Mouse (Mus musculus) heart, embryonic 13.5 days (tissue): ENCODE data around the gene Vmn2r18. TPM values are rescaled to one million over a fixed set of nuclear protein-coding genes. Genes with fewer than 3 reads are reported as not detected.
A peak's percentile ranks its signal among the peaks of the same experiment; 100 is the strongest.

Experiments used
- ATAC-seq: fragments of 200-750 bp; cut with Nextera tagmentation; 2 replicates; pipeline ENCODE4 v1.8.0; 2017; ENCODE audit warnings: moderate TSS enrichment; ENCODE audit not compliant: insufficient number of reproducible peaks, low FRiP score, low TSS enrichment; ENCODE audit errors: extremely low read depth
- H3K27ac ChIP-seq: fragments of 300-500 bp; sonication (generic); replicated peaks from 2 replicates; pipeline ENCODE4 v1.5.1; 2015; ENCODE audit warnings: moderate library complexity, mild to moderate bottlenecking, inconsistent platforms
- H3K27me3 ChIP-seq: fragments of 300-500 bp; sonication (generic); replicated peaks from 2 replicates; pipeline ENCODE4 v1.6.1; 2015; ENCODE audit warnings: mild to moderate bottlenecking, inconsistent platforms
- H3K36me3 ChIP-seq: fragments of 300-500 bp; sonication (generic); 2 replicates; pipeline ENCODE4 v1.6.1; 2015; ENCODE audit warnings: mild to moderate bottlenecking, inconsistent platforms
- H3K4me1 ChIP-seq: fragments of 300-500 bp; sonication (generic); 2 replicates; pipeline ENCODE4 v1.6.1; 2015; ENCODE audit warnings: inconsistent platforms
- H3K4me2 ChIP-seq: fragments of 300-500 bp; sonication (generic); 2 replicates; pipeline ENCODE4 v1.6.1; 2015; ENCODE audit warnings: inconsistent platforms, mild to moderate bottlenecking, moderate library complexity
- H3K4me3 ChIP-seq: fragments of 300-500 bp; sonication (generic); 2 replicates; pipeline ENCODE4 v1.5.1; 2015; ENCODE audit warnings: moderate library complexity, mild to moderate bottlenecking, inconsistent platforms
- H3K9ac ChIP-seq: fragments of 300-500 bp; sonication (generic); 2 replicates; pipeline ENCODE4 v1.6.1; 2015; ENCODE audit warnings: inconsistent platforms, mild to moderate bottlenecking, moderate library complexity
- H3K9me3 ChIP-seq: fragments of 300-500 bp; sonication (generic); 2 replicates; pipeline ENCODE4 v1.6.1; 2016; ENCODE audit warnings: inconsistent platforms
- WGBS: fragments of 180-500 bp; shearing (Covaris S2); methylation state at CpG from one replicate; pipeline ENCODE4 v1.1.7; 2015; ENCODE audit warnings: mixed read lengths; 5-methylcytosine and 5-hydroxymethylcytosine counted together
- polyA plus RNA-seq: library from polyadenylated mRNA; unstranded; fragments of >200 nt; fragmentation: Nextera tagmentation; extraction: Ambion mirVana; gene quantifications from 2 replicates; pipeline ENCODE4 v1.2.1, GENCODE M21; 2015

The Vmn2r18 gene
- not detected in 2 replicates for polyA plus RNA-seq

DNA sequence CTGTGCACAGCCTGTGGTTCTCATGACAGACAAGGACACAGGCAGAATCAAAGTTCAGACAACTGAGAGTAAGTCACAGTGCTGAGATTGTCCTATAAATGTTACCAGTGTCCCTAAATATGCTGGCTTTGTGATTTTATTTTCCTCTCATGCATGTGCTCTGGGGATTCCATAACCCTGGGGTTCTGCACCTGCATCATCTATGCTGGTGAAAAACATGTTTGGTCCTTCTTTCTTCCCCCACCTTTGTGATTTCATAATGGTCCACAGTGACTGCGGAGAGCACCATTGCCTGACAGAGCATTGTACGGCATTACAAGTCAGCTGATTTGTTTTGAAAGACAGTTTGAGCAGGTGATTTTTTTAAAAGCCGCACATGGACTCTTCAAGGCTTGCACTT is at the start of gene Vmn2r18:
Gene Vmn2r18, minus strand, starts transcription at position 101 of the 400 bp plus-strand sequence.
- WGBS = 79% methylated on average over 3 of the region's 3 CpGs
- no peak within 1 kb of the TSS for H3K4me2 ChIP-seq
- H3K9ac ChIP-seq = no peak within 1 kb of the TSS
- no peak within 1 kb of the TSS for H3K27ac ChIP-seq
- no peak within 1 kb of the TSS for H3K4me3 ChIP-seq
- H3K4me1 ChIP-seq = no peaks in the 10 kb centered on the region
- no peaks in the 10 kb centered on the region for H3K27me3 ChIP-seq
- no peak for ATAC-seq
- H3K9me3 ChIP-seq = no peaks in the 10 kb centered on the region
- H3K36me3 ChIP-seq = no peaks in the 10 kb centered on the region

DNA sequence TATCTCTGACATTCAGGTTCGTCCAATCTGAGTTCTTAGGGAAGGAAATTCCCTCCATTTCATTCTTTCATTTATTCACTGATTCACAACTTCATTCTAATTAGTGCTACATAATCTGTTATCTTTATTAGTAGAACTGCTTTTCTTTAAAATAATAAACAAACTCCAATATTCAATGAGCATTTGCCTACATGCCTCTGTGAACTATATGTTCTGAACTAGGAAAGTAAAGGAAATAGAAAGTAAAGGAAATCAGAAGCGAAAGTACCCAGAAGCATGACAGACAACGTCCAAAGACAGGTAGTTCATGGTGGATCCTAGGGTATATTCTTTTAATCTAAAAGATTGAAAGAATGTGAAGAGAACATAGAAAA is 45.6 kb upstream of the Vmn2r18 start:
- peak overlapping the region; percentile 76 for H3K4me3 ChIP-seq
- no peak overlapping the region; the same call in 1 of the 2 replicates for H3K27ac ChIP-seq
- 65% methylated on average over 3 of the region's 3 CpGs for WGBS
- H3K36me3 ChIP-seq = peaks cover 32% of the 10 kb centered on the region
- no peak for ATAC-seq
- peak overlapping the region; percentile 81 for H3K4me2 ChIP-seq
- H3K9me3 ChIP-seq = no peaks in the 10 kb centered on the region
- H3K4me1 ChIP-seq = peaks cover 9% of the 10 kb centered on the region
- no peak overlapping the region; the same call in 1 of the 2 replicates for H3K9ac ChIP-seq
- no peaks in the 10 kb centered on the region for H3K27me3 ChIP-seq

DNA sequence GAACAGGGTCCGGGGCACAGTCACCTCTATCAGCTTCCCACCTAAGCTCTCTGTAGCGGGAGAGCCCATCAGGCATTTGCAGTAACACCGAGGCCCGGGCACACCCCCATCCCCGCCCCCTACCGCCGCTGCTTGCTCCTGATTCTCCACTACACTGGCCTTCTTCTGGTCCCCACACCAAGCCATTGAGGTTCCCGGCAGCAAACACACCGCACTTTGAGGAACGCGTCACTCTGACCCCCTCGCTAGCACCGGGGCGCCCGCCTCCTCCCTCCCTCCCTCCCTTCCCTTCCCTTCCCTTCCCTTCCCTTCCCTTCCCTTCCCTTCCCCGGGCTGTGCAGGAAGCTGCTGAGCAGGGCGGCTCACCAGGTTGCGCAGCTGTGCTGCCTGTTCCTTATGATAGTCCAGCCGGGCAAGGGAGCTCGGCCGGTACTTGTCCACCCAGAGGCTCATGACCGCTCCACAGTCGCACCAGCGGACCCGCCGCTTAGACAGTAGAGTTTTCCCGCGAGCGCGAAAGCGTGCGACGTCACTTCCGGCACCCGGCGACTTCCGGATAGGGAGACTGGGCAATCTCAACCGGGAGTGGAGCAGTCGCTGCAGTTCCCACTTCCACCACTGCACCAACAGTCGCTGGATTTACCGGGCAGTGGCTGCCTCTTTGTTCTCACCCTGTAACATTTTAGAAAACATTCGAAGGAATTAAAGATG is 45.0 kb upstream of the Vmn2r18 start, which contains the start of gene Rfc3:
Gene Rfc3, minus strand, starts transcription at position 543 of the 711 bp plus-strand sequence.
- H3K4me2 ChIP-seq = peak within 1 kb of the TSS; percentile 81
- peak; percentile 89 for ATAC-seq
- peaks cover 9% of the 10 kb centered on the region for H3K4me1 ChIP-seq
- under 1% methylated on average over 38 of the region's 42 CpGs for WGBS
- peak within 1 kb of the TSS; percentile 88 for H3K27ac ChIP-seq
- no peaks in the 10 kb centered on the region for H3K27me3 ChIP-seq
- H3K9ac ChIP-seq = peak within 1 kb of the TSS; percentile 89
- H3K36me3 ChIP-seq = peaks cover 38% of the 10 kb centered on the region
- peak within 1 kb of the TSS; percentile 76 for H3K4me3 ChIP-seq
- H3K9me3 ChIP-seq = no peaks in the 10 kb centered on the region

DNA sequence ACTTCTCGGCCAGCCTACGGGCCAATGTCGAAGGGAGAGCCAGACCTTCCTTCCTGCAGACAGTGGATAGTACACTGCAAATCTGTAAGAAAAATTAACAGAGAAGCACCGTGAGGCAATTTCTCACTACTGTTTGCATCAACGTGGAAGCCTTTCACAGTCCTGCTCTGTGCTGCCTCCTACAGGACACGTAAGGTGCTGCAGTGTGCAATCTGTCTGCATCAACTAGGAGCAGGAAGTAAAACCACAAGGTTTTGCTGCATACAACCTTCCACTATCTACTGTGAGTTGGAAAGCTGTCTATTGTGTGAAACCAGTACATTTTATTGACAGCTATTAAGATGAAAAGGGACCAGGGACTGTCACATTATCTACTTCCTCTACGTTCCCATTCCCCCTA is 39.0 kb upstream of the Vmn2r18 start:
- Histone ChIP-seq H3K9ac (no peak overlapping the region), H3K9me3 (0 out of 2 replicates have a peak, but pooled peaks cover 2% of the 10 kb centered on the region), H3K27me3 (no peaks in the 10 kb centered on the region), H3K4me3 (no peak overlapping the region), H3K36me3 (peaks cover 98% of the 10 kb centered on the region), H3K4me2 (no peak overlapping the region), H3K27ac (no peak overlapping the region), H3K4me1 (peaks cover 4% of the 10 kb centered on the region)
- no peak for ATAC-seq
- WGBS = 92% methylated on average over 7 of the region's 7 CpGs

DNA sequence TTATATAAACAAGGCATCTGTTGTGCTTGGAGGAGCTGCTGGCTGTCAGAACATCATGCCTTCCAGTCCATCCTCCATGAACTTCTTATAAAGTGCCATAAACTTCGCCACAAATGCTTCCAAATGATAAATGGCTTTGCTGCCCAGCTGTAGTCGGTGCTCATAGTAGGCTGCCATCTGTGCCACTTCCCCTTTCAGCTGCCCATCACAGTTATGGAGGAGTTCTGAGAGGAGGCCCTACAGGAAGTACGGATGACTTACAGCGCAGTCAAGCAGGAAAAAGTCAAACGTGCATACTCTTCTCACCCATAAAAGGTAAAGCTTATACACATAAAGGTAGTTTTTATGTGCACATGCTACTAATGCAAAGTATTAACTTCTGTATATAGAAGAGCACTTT is 37.0 kb upstream of the Vmn2r18 start:
- no peaks in the 10 kb centered on the region for H3K27me3 ChIP-seq
- H3K9ac ChIP-seq = no peak overlapping the region
- ATAC-seq = no peak
- H3K36me3 ChIP-seq = peaks cover 81% of the 10 kb centered on the region
- 0 out of 2 replicates have a peak, but pooled peaks cover 2% of the 10 kb centered on the region for H3K9me3 ChIP-seq
- H3K4me2 ChIP-seq = no peak overlapping the region
- WGBS = 89% methylated on average over 5 of the region's 5 CpGs
- H3K4me3 ChIP-seq = no peak overlapping the region
- no peak overlapping the region for H3K27ac ChIP-seq
- no peaks in the 10 kb centered on the region for H3K4me1 ChIP-seq

DNA sequence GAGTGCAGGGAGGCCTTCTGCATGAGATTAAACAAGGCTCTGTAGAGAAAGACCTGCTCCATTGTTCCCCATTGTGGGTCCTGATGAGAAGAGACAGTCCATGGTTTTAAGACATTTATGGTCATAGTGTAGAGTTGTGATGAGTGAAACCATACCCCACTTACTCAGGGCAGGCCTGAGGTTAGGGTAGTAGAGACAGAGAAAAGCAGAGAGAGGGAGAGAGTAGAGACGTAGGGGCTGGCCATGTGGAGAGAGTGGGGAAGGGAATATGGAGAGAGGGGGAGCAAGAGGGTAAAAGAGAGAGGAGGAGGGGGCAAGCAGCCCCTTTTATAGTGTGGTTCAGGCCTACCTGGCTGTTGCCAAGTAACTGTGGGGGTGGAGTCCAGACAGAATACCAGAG is 36.3 kb upstream of the Vmn2r18 start:
- no peak overlapping the region for H3K4me3 ChIP-seq
- ATAC-seq = no peak
- 0 out of 2 replicates have a peak, but pooled peaks cover 2% of the 10 kb centered on the region for H3K9me3 ChIP-seq
- no peaks in the 10 kb centered on the region for H3K4me1 ChIP-seq
- H3K36me3 ChIP-seq = peaks cover 73% of the 10 kb centered on the region
- H3K27me3 ChIP-seq = no peaks in the 10 kb centered on the region
- H3K27ac ChIP-seq = no peak overlapping the region
- no peak overlapping the region for H3K4me2 ChIP-seq
- 94% methylated on average over 1 of the region's 1 CpGs for WGBS
- H3K9ac ChIP-seq = no peak overlapping the region

DNA sequence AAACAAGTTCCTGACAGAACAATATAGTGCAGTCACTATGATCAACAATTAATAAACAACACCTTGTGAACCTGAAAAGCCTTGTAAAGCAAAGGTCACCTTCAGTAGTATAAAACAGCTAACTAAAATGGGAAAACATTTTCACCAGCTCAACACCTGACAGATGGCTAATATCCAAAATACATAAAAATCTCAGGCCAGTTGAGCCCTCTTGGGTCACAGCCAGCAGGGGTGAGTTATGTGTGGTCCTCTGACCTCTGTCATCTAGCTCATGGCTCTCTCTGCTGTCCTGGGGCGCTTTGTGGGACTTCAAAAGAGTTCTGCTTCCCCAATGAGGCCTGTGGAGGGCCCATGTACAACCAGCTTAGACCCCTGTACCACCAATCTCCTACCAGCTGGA is 4.1 kb downstream of the Vmn2r18 start:
- ATAC-seq = no peak
- Histone ChIP-seq H3K27ac (no peak overlapping the region), H3K4me3 (no peak overlapping the region), H3K36me3 (no peaks in the 10 kb centered on the region), H3K4me1 (no peaks in the 10 kb centered on the region), H3K27me3 (no peaks in the 10 kb centered on the region), H3K9ac (no peak overlapping the region), H3K9me3 (no peaks in the 10 kb centered on the region), H3K4me2 (no peak overlapping the region)
- 52% methylated on average over 1 of the region's 1 CpGs for WGBS

Other genes starting within 250 kb of the Vmn2r18 start
- gene Gm42906, start 177.9 kb downstream of the Vmn2r18 start, polyA plus RNA-seq = not detected in 2 replicates
- 52.1 and 57.1 TPM in 2 replicates for gene Rfc3, start 45.2 kb upstream of the Vmn2r18 start, polyA plus RNA-seq